Mouse (Mus musculus) MEL (cell line): ENCODE results near the gene Cpn2. TPM values are rescaled to one million over a fixed set of nuclear protein-coding genes. Genes with fewer than 3 reads are reported as not detected.

Source experiments
- DNase-seq: peaks from one replicate; pipeline ENCODE4 v3.0.0; 2011; ENCODE audit warnings: low read depth, low spot score
- H3K27ac ChIP-seq: 2 replicates; pipeline ENCODE4 v1.5.1; 2012; ENCODE audit warnings: low read depth, mild to moderate bottlenecking, control low read depth, low read length, moderate library complexity; ENCODE audit not compliant: control insufficient read depth
- H3K27me3 ChIP-seq, 2 experiments: fragments of 150-350 bp in 1 of 2; sonication (generic) in 1 of 2; 2 replicates each; pipeline ENCODE4 v1.6.1; 2012; ENCODE audit warnings: low read length in 2 of 2, mild to moderate bottlenecking in 2 of 2, improper control_type of control experiment in 1 of 2, moderate library complexity in 1 of 2; ENCODE audit not compliant: insufficient read depth in 2 of 2, control insufficient read depth in 1 of 2
- H3K36me3 ChIP-seq, 2 experiments: 2 replicates each; pipeline ENCODE4 v1.6.1; 2012 to 2014; ENCODE audit warnings: low read length in 2 of 2, improper control_type of control experiment in 1 of 2, inconsistent platforms in 1 of 2, mild to moderate bottlenecking in 1 of 2; ENCODE audit not compliant: insufficient read depth in 2 of 2, control insufficient read depth in 1 of 2
- H3K4me1 ChIP-seq, 2 experiments: fragments of 150-350 bp in 1 of 2; sonication (generic) in 1 of 2; 2 replicates each; pipeline ENCODE4 v1.6.1; 2012; ENCODE audit warnings: low read length in 2 of 2, improper control_type of control experiment in 1 of 2, mild to moderate bottlenecking in 1 of 2; ENCODE audit not compliant: insufficient read depth in 2 of 2, control insufficient read depth in 1 of 2
- H3K4me3 ChIP-seq, 2 experiments: fragments of 150-350 bp in 1 of 2; sonication (generic) in 1 of 2; 2 replicates each; pipeline ENCODE4 v1.5.1; 2012; ENCODE audit warnings: low read depth in 2 of 2, low read length in 2 of 2, mild to moderate bottlenecking in 2 of 2, moderate library complexity in 2 of 2, control low read depth in 1 of 2, improper control_type of control experiment in 1 of 2; ENCODE audit not compliant: control insufficient read depth in 1 of 2, insufficient read depth in 1 of 2
- H3K79me2 ChIP-seq: 2 replicates; pipeline ENCODE4 v1.6.1; 2012; ENCODE audit warnings: mild to moderate bottlenecking, low read length, moderate library complexity; ENCODE audit not compliant: control insufficient read depth, poor library complexity, insufficient read depth
- H3K9ac ChIP-seq: 2 replicates; pipeline ENCODE4 v1.6.1; 2012; ENCODE audit warnings: low read depth, mild to moderate bottlenecking, control low read depth, low read length, moderate library complexity; ENCODE audit not compliant: control insufficient read depth, poor library complexity, severe bottlenecking
- H3K9me3 ChIP-seq: fragments of 150-350 bp; sonication (generic); replicated peaks from 2 replicates; pipeline ENCODE4 v1.6.1; 2012; ENCODE audit warnings: mild to moderate bottlenecking, low read length, improper control_type of control experiment, moderate library complexity; ENCODE audit not compliant: insufficient read depth
- BHLHE40 ChIP-seq: IDR thresholded peaks from 2 replicates; pipeline ENCODE4 v1.6.1; 2012; ENCODE audit warnings: low read depth, mild to moderate bottlenecking, inconsistent platforms, low read length, improper control_type of control experiment, borderline replicate concordance
- CHD2 ChIP-seq: IDR thresholded peaks from 2 replicates; pipeline ENCODE4 v1.6.1; 2011; ENCODE audit warnings: low read length, improper control_type of control experiment
- CTCF ChIP-seq, 3 experiments: IDR thresholded peaks in 2 of 3; conservative IDR thresholded peaks in 1 of 3; 2 replicates each; pipeline ENCODE4 v1.5.1; 2011 to 2012; ENCODE audit warnings: low read length in 3 of 3, low read depth in 2 of 3, mild to moderate bottlenecking in 2 of 3, improper control_type of control experiment in 1 of 3, inconsistent platforms in 1 of 3, mixed read lengths in 1 of 3, moderate library complexity in 1 of 3; ENCODE audit not compliant: control insufficient read depth in 1 of 3, insufficient read depth in 1 of 3, poor library complexity in 1 of 3, severe bottlenecking in 1 of 3
- ELF1 ChIP-seq: IDR thresholded peaks from 2 replicates; pipeline ENCODE4 v1.6.1; 2014; ENCODE audit warnings: low read depth, mild to moderate bottlenecking, inconsistent platforms, low read length, improper control_type of control experiment, moderate library complexity
- GATA1 ChIP-seq: IDR thresholded peaks from 2 replicates; pipeline ENCODE4 v1.6.1; 2011; ENCODE audit warnings: low read depth, low read length, improper control_type of control experiment
- MAFK ChIP-seq: IDR thresholded peaks from 2 replicates; pipeline ENCODE4 v1.6.1; 2011; ENCODE audit warnings: low read depth, mild to moderate bottlenecking, low read length, improper control_type of control experiment, borderline replicate concordance
- MEF2A ChIP-seq: IDR thresholded peaks from 2 replicates; pipeline ENCODE4 v1.6.1; 2014; ENCODE audit warnings: low read depth, mild to moderate bottlenecking, inconsistent platforms, low read length, improper control_type of control experiment; ENCODE audit not compliant: poor library complexity, insufficient replicate concordance, severe bottlenecking; ENCODE audit errors: extremely low read depth
- MXI1 ChIP-seq: IDR thresholded peaks from 2 replicates; pipeline ENCODE4 v1.6.1; 2011; ENCODE audit warnings: mild to moderate bottlenecking, low read depth, low read length, improper control_type of control experiment
- MYB ChIP-seq: IDR thresholded peaks from 2 replicates; pipeline ENCODE4 v1.6.1; 2011; ENCODE audit warnings: mild to moderate bottlenecking, low read depth, low read length, improper control_type of control experiment
- NELFE ChIP-seq: IDR thresholded peaks from 2 replicates; pipeline ENCODE4 v1.6.1; 2011; ENCODE audit warnings: low read depth, low read length, improper control_type of control experiment
- RAD21 ChIP-seq: IDR thresholded peaks from 2 replicates; pipeline ENCODE4 v1.6.1; 2011; ENCODE audit warnings: mild to moderate bottlenecking, low read depth, low read length, improper control_type of control experiment
- SIN3A ChIP-seq: IDR thresholded peaks from 2 replicates; pipeline ENCODE4 v1.6.1; 2012; ENCODE audit warnings: low read length, improper control_type of control experiment, inconsistent platforms
- SMC3 ChIP-seq: IDR thresholded peaks from 2 replicates; pipeline ENCODE4 v1.6.1; 2011; ENCODE audit warnings: low read depth, low read length, improper control_type of control experiment
- TBP ChIP-seq: IDR thresholded peaks from 2 replicates; pipeline ENCODE4 v1.8.0; 2011; ENCODE audit warnings: low read depth, low read length, improper control_type of control experiment
- UBTF ChIP-seq: IDR thresholded peaks from 2 replicates; pipeline ENCODE4 v1.6.1; 2012; ENCODE audit warnings: low read depth, mild to moderate bottlenecking, inconsistent platforms, low read length, improper control_type of control experiment, moderate library complexity, borderline replicate concordance; ENCODE audit not compliant: insufficient read depth
- USF1 ChIP-seq: IDR thresholded peaks from 2 replicates; pipeline ENCODE4 v1.6.1; 2014; ENCODE audit warnings: low read depth, mild to moderate bottlenecking, inconsistent platforms, low read length, improper control_type of control experiment, moderate library complexity
- ZNF384 ChIP-seq: IDR thresholded peaks from 2 replicates; pipeline ENCODE4 v1.6.1; 2012; ENCODE audit warnings: low read depth, mild to moderate bottlenecking, inconsistent platforms, low read length, improper control_type of control experiment
- polyA plus RNA-seq, 2 experiments: library from polyadenylated mRNA; stranded (reverse) in 1 of 2; unstranded in 1 of 2; fragments of >175 nt in 1 of 2; fragments of >200 nt in 1 of 2; gene quantifications; 2 replicates each; pipeline versions ENCODE4 v1.2.1 to v1.2.4; 2012; ENCODE audit warnings: low replicate concordance in 2 of 2, low read depth in 1 of 2; ENCODE audit not compliant: insufficient read length in 2 of 2, insufficient read depth in 1 of 2, missing spikeins in 1 of 2
- total RNA-seq: library from RNA; depleted of rRNA; stranded (reverse); fragments of 300-350 nt; gene quantifications from 2 replicates; pipeline ENCODE4 v1.2.3, GENCODE M21; 2012

The Cpn2 gene
- total and polyA plus RNA-seq, 3 experiments: not detected

DNA sequence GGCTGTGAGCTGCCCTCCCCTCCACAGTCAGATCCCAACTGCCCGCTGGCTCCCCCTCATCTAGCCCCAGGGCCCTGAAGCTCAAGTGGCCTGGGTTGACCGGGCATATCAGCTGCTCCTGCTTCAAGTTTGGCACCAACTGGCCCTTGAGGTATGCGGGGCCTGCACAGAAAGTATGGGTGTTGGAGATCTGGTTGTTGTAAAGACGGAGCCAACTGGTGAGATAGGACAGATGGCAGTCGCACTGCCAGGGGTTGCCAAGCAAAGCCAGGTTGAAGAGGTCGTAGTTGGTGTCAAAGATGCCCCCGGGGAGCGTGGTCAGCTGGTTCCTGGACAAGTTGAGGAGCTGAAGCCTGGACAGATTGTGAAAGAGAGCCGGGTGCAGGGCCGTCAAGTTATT is 7.9 kb downstream of the Cpn2 start:
- Histone ChIP-seq H3K27me3 (no peaks in the 10 kb centered on the region), H3K9ac (no peak overlapping the region), H3K27ac (no peak overlapping the region), H3K79me2 (no peaks in the 10 kb centered on the region), H3K36me3 (peaks cover 0 to 5% of the 10 kb centered on the region in 2 experiments; a peak in 1 of 4 replicates), H3K4me3 (no peak overlapping the region), H3K4me1 (peaks cover 0 to 13% of the 10 kb centered on the region in 2 experiments; a peak in 3 of 4 replicates), H3K9me3 (no peaks in the 10 kb centered on the region)
- TF ChIP-seq NELFE (no peak), MAFK (no peak), ELF1 (no peak), CTCF (IDR thresholded peaks at IDR 0.05 in 2 of 3, conservative IDR thresholded peaks at IDR 0.05 in 1 of 3; ENCODE audit: control insufficient read depth in 1 of 3, insufficient read depth in 1 of 3, low read depth in 2 of 3, low read length in 3 of 3, poor library complexity in 1 of 3, severe bottlenecking in 1 of 3) (no peak), USF1 (no peak), RAD21 (no peak), MEF2A (no peak), SMC3 (no peak), MXI1 (no peak), ZNF384 (no peak), UBTF (no peak)
- no peak for DNase-seq

DNA sequence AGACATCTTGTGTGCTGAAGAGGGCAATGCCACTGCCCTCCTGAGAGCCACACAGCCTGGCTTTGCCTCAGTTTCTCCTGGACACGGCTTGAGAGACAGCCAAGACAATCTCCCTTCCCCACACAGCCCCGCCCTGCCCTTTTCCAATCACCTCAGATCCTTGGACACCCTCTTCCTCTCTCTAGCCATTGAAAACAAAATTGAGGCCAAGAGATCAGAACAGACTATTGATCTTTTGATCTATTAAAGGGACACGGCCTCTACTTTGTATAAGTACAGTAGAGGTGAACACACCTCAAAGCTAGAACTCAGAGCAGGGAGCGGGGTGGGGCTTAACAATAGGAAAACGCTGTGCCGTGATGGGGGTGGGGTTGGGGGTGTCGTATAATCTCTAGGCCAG is 8.9 kb downstream of the Cpn2 start:
- H3K79me2 ChIP-seq: no peaks in the 10 kb centered on the region
- TF ChIP-seq MAFK (no peak), GATA1 (no peak), NELFE (no peak), CTCF (IDR thresholded peaks at IDR 0.05 in 2 of 3, conservative IDR thresholded peaks at IDR 0.05 in 1 of 3; ENCODE audit: control insufficient read depth in 1 of 3, insufficient read depth in 1 of 3, low read depth in 2 of 3, low read length in 3 of 3, poor library complexity in 1 of 3, severe bottlenecking in 1 of 3) (no peak), MYB (no peak), SIN3A (no peak), ELF1 (no peak), TBP (no peak), ZNF384 (no peak), BHLHE40 (no peak), UBTF (no peak), CHD2 (no peak)
- TF ChIP-seq, all 39 proteins: peak for 0
- Histone ChIP-seq H3K4me3 (no peak overlapping the region), H3K4me1 (peaks cover 0 to 13% of the 10 kb centered on the region in 2 experiments; a peak in 3 of 4 replicates), H3K9ac (no peak overlapping the region), H3K36me3 (peaks cover 0 to 5% of the 10 kb centered on the region in 2 experiments; a peak in 1 of 4 replicates), H3K9me3 (no peaks in the 10 kb centered on the region), H3K27ac (no peak overlapping the region), H3K27me3 (no peaks in the 10 kb centered on the region)
- DNase-seq: no peak
